Mouse (Mus musculus) cerebellum, adult 2 months (tissue): ENCODE measurements around the gene Cyp17a1. TPM values are rescaled to one million over a fixed set of nuclear protein-coding genes. Genes with fewer than 3 reads are reported as not detected.
A peak's percentile ranks its signal among the peaks of the same experiment; 100 is the strongest.

Experiments
- DNase-seq, 2 experiments: peaks; one replicate each; pipeline ENCODE4 v3.0.0; 2021
- H3K27ac ChIP-seq: fragments of 200-500 bp; 2 replicates; pipeline ENCODE4 v1.5.1; 2012; ENCODE audit warnings: low read length, control low read depth, inconsistent platforms; ENCODE audit not compliant: insufficient read depth
- H3K27me3 ChIP-seq: fragments of 200-500 bp; 2 replicates; pipeline ENCODE4 v1.6.1; 2012; ENCODE audit warnings: inconsistent platforms, mild to moderate bottlenecking, low read length, moderate library complexity; ENCODE audit not compliant: control insufficient read depth, insufficient read depth
- H3K4me1 ChIP-seq: fragments of 200-500 bp; 2 replicates; pipeline ENCODE4 v1.6.1; 2011; ENCODE audit warnings: low read length; ENCODE audit not compliant: control insufficient read depth, insufficient read depth
- H3K4me3 ChIP-seq: fragments of 200-500 bp; replicated peaks from 2 replicates; pipeline ENCODE3; 2011; ENCODE audit warnings: mild to moderate bottlenecking, low read depth, low read length, control low read depth; ENCODE audit not compliant: insufficient read depth
- CTCF ChIP-seq: fragments of 200-500 bp; IDR thresholded peaks from 2 replicates; pipeline ENCODE4 v1.5.1; 2011; ENCODE audit warnings: low read depth, mild to moderate bottlenecking, control low read depth, low read length, moderate library complexity, borderline replicate concordance; ENCODE audit not compliant: insufficient read depth
- POLR2A ChIP-seq: fragments of 200-500 bp; IDR thresholded peaks from 2 replicates; pipeline ENCODE4 v1.6.1; 2011; ENCODE audit warnings: low read length, control low read depth, borderline replicate concordance; ENCODE audit not compliant: insufficient read depth
- WGBS: fragments of 180-500 bp; shearing (Covaris S2); methylation state at CpG from one replicate; pipeline ENCODE4 v1.1.7; 2018; 5-methylcytosine and 5-hydroxymethylcytosine counted together
- polyA plus RNA-seq: library from polyadenylated mRNA; depleted of rRNA; stranded (reverse); fragments of >200 nt; gene quantifications from 2 replicates; pipeline ENCODE4 v1.2.3, GENCODE M21; 2012

The Cyp17a1 gene
- polyA plus RNA-seq, 1 experiment, result 0.08 TPM

DNA sequence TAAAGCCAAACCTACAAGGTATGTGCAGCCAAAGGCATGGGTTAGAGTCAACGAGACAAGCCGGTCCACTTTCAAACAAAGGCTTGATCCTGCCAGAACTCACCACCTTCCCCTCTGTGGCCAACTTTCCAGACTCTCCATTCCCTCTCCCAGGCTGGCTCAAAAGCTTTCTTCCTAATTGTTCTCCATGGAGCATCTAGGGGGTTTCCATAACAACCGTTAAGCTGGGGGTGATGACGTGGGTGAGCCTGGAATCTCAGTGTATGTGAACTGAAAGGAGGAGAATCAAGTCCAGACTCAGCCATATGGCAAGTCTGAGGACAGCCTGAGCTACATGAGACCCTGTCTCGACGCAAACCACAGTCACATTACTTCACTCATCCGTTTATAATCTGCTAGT lies 7.5 kb downstream of the Cyp17a1 start:
- H3K4me3 ChIP-seq, result no peak overlapping the region
- H3K27ac ChIP-seq, result no peak overlapping the region
- H3K27me3 ChIP-seq, result no peaks in the 10 kb centered on the region
- TF ChIP-seq POLR2A (no peak), CTCF (no peak)
- 27% methylated on average over 7 of the region's 7 CpGs for WGBS
- H3K4me1 ChIP-seq, result no peaks in the 10 kb centered on the region
- DNase-seq, result no peak

DNA sequence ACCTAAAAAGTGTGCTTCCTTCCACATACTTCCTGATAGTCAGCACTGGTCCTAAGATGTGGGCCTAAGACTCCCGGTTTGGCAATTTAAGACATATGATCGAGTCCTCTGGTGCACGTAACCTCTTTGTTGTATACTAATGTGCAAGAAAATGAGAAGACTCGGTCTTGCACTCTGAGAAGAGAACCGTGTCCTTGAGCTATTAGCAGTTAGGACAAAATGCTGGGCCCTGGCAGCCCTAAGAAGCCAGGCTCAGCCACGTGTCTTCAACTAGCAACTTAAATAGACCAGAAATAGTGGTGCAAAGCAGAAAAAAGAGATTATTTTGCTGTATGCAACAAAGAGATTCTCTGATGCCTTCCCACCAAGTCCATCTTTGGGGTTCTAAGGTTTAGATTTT lies 10.2 kb downstream of the Cyp17a1 start:
- Histone ChIP-seq H3K27me3 (no peaks in the 10 kb centered on the region), H3K27ac (no peak overlapping the region), H3K4me3 (no peak overlapping the region), H3K4me1 (no peaks in the 10 kb centered on the region)
- whole genome bisulfite sequencing, result 86% methylated on average over 6 of the region's 6 CpGs
- no peak for DNase-seq
- TF ChIP-seq CTCF (no peak), POLR2A (no peak)

DNA sequence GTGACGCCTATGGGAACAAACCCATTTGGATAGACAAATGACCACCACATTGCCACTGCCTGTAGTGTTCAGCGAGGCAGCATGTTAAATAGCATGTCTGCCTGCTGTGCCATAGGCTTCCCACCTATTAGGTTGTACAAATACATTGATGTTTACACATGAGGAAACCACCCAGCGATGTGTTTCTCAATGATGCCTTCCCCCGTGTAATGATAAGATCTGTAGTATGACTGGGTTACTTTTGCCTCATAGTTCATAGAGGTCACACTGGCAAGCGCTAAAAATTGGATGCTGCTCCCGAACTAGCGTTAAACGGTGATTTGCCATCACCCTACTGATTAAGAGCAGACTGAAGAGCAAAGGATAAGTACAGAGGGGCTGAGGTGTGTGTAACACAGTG lies 10.8 kb downstream of the Cyp17a1 start:
- no peaks in the 10 kb centered on the region for H3K27me3 ChIP-seq
- no peak overlapping the region for H3K27ac ChIP-seq
- 81% methylated on average over 8 of the region's 8 CpGs for WGBS
- DNase-seq, result no peak
- H3K4me3 ChIP-seq, result no peak overlapping the region
- H3K4me1 ChIP-seq, result no peaks in the 10 kb centered on the region
- TF ChIP-seq CTCF, result no peak
- no peak for TF ChIP-seq POLR2A

DNA sequence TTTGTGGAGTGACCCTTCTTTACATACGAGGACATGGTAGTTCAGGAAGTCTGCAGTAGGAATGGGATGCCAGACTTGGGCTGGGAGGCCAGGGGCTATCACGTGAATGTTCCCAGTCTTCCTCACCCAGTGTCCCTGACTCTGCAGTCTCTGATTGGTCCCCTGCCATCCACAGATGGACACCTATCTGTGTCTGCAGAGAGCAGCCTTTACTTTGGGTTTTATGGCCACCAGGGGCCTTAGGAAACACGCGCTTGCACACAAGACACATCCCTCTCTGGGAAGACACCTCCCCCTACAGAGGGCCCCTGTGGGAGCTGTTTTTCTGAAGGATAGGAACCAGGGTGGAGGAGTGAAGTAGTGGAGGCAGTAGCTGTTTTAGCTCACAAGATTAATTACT lies 11.5 kb downstream of the Cyp17a1 start:
- Histone ChIP-seq H3K4me3 (no peak overlapping the region), H3K4me1 (no peaks in the 10 kb centered on the region), H3K27ac (no peak overlapping the region), H3K27me3 (no peaks in the 10 kb centered on the region)
- no peak for DNase-seq
- WGBS, result 59% methylated on average over 4 of the region's 4 CpGs
- TF ChIP-seq CTCF (no peak), POLR2A (no peak)

DNA sequence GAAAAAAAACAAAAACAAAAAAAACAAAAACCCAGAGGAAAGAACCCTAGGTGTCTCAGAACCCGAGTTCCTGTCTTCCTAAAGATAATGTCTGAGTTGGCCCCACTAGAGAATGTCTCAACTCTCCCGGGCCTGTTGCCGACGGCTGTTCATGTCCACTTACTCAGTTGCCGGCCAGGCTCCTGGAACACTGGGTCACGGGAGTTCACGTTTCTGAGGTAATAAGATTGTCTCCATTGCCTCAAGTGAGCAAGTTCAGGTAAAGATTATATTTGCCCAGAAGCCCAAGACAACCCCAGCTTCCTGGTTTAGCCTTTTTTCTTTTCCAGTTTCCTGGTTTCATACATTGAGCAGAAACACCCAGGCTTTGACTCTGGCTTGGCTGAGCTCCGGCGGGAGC lies 14.1 kb downstream of the Cyp17a1 start:
- TF ChIP-seq CTCF (no peak), POLR2A (no peak)
- DNase-seq, result no peak
- 85% methylated on average over 9 of the region's 9 CpGs for WGBS
- Histone ChIP-seq H3K27me3 (no peaks in the 10 kb centered on the region), H3K4me3 (no peak overlapping the region), H3K4me1 (no peaks in the 10 kb centered on the region), H3K27ac (no peak overlapping the region)

DNA sequence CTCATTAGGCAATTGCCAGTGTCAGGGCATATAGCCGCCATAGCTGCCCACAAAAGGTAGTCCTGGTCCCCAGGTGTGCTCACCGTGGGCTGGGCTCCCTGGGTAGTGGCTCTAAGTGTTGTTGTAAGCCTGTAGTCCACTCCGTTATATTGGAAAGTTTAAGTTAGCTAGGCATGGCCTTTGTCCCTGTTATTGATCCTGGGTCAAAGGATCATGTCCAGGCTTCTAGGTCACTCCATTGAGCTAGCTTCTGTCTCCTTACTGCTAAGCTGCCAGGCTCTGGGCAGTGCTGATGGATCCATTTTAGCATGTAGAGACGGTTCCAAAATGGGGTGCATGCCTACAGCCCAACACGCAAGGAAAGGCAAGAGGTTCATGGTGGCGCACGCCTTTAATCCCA lies 14.6 kb downstream of the Cyp17a1 start:
- TF ChIP-seq CTCF (no peak), POLR2A (no peak)

DNA sequence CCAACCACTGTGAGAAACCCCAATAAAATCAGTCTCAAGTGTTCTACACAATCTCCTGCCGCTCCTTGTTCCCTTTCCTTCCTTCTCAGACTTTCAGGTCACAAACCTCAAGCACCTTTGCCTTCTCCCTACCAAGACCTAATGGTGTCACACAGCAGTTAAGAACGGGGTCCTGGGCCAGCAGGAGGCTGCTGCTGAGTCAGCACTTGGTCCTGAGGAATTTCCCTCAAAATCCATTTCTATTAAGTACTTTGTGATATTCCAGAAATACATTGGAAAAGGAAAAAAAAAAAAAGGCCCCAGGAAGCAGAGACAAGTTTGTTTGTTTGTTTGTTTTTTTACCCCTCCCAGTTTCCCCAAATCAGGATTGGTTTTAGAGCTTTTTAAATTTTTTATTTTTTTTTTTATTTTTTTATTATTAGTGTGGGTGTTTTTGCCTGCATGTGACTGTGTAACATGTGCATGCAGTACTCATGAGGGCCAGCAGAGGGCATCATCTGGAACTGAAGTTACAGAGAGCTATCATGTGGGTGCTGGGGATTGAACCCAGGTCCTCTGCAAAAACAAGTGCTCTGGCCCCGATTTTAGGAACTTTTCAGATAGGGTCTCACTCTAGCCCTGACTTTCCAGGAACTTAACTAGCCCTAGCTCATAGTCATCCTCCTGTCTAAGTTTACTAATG lies 15.5 kb downstream of the Cyp17a1 start:
- no peaks in the 10 kb centered on the region for H3K4me1 ChIP-seq
- no peak overlapping the region for H3K4me3 ChIP-seq
- TF ChIP-seq POLR2A (no peak), CTCF (0 out of 2 replicates have a peak, but pooled peaks have one; percentile 32)
- no peak overlapping the region for H3K27ac ChIP-seq
- H3K27me3 ChIP-seq, result no peaks in the 10 kb centered on the region
- DNase-seq, result no peak
- 97% methylated on average over 3 of the region's 3 CpGs for WGBS

More for the DNA sequence above, 14.6 kb downstream of the Cyp17a1 start:
- Histone ChIP-seq H3K27me3 (no peaks in the 10 kb centered on the region), H3K4me3 (no peak overlapping the region), H3K27ac (no peak overlapping the region), H3K4me1 (no peaks in the 10 kb centered on the region)
- DNase-seq, result no peak
- 95% methylated on average over 7 of the region's 7 CpGs for WGBS

DNA sequence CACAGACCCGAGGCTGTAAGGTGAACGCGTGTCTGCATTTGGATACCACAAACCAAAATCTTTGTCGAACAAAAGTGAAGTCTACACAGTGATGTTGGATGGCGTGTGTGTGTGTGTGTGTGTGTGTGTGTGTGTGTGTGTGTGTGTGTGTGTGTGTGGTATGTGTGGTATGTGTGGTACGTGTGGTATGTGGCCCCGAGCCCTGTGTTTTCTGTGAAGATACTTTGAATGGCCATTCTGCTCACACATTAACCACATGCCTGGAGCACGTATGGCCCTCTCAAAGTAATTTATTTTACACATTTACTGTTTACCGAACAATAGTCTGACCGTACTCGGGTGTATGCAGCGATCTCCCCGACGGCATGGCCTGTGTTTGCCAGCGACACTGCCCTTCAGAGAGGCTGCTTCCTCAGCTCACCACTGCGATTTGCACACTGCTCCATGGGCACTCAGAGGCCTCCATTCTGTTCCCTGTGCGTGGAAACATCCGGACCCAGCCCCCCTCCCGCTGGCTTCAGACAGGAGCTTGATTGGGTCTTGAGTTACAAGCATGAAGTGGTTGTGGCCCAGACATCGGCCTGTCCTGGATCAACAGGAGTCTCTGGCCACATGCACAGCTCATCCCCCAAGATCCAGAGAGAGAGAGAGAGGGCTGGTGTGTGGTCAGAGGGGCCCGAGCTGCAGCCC lies 16.7 kb downstream of the Cyp17a1 start:
- no peaks in the 10 kb centered on the region for H3K27me3 ChIP-seq
- no peak overlapping the region for H3K4me3 ChIP-seq
- no peak for TF ChIP-seq POLR2A
- DNase-seq, result no peak
- no peaks in the 10 kb centered on the region for H3K4me1 ChIP-seq
- WGBS, result 92% methylated on average over 21 of the region's 21 CpGs
- H3K27ac ChIP-seq, result no peak overlapping the region
